Mouse (Mus musculus): ENCODE results near the gene Mgat4a.

DNA sequence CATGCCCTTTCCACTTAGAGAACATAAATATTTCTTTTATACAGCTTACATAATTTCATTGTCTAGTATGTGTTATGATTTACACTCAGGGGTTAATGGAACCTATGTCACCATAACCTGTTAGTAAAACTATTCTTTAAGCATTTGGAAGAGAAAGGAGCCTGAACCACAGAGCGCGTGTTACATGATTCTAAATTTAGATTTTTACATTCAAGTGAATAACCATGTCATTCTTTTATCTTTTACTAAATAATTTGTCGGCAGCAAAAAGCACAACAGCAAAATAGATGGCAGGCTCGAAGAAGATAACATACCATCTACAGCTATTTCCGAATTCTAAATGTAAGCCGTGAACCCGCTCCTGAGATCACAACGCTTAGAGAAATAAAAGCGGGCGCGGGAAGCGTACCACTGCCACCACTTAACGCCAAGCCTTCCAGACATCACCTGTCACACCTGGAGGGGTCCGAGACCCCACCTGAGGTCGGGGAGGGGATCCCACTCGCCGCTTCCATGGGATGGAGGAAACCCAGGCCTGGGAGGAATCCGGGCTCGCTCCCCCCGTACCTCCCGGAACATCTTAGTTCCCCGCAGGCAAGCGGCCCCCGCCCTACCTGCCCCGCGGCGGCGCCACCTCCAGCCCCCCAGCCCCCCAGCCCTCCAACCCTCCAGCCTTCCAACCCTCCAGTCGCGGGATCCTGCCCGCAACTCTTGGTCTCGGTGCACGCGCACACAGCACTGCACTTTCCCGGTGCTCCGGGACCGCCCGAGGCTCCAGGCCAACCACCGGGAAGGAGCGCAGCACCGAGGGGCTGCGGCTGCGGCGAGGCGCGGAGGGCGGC lies 627 bp downstream of the Mgat4a start:
- TF ChIP-seq CTCF (IDR thresholded peaks at IDR 0.05; ENCODE audit: extremely low read depth, insufficient read depth, low read length) (no peak), POLR2A (IDR thresholded peaks at IDR 0.05; ENCODE audit: extremely low read depth, insufficient read depth, low read length) (no peak)
